18 mouse cellular contexts compared by ENCODE assay signal in the genomic region with DNA sequence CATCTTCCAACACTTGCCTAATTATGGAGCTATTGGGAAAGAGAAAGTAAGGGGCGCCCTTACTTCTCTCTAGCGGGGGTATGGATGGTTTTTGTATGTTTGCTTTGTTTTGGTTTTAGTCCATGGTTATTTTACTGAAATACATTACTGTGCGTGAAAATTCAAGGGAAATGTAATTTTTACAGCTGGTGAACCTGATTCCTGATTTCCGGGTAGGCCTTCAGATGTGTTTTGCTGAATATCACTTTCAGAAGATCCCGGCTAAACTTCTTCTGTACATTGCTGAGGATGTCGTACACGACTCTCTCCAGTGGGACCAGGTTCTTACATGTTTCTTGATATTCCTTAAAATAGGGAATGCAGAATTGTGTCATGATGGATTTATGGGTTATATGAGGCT. TPM values are rescaled to one million over a fixed set of nuclear protein-coding genes. Genes with fewer than 3 reads are reported as not detected.
"Had no signal": no experiment of that assay in that cellular context is flagged by ENCODE, and none has a peak within 500 bp of the region (broad histone marks: within the 10 kb centered on the region; RNA-seq: fewer than 3 reads in every experiment).

No protein-coding gene starts in this region.

RNA-seq across cellular contexts. Expression of gene A530032D15Rik, which starts 2.6 kb away (rescaled TPM):
- polyA plus RNA-seq: frontal cortex, adult 2 months; heart, adult 2 months; heart, embryonic 13.5 days; heart, embryonic 15.5 days; heart, postnatal 0 days; hindbrain, embryonic 13.5 days; hindbrain, embryonic 15.5 days; hindbrain, postnatal 0 days; intestine, embryonic 15.5 days; intestine, postnatal 0 days; kidney, embryonic 14.5 days; kidney, embryonic 16.5 days; limb, embryonic 10.5 days; limb, embryonic 12.5 days; limb, embryonic 14.5 days; liver, embryonic 11.5 days; liver, embryonic 13.5 days had no signal

RNA-seq across cellular contexts. Expression of gene Gm10553, which starts 12.3 kb away (rescaled TPM):
- polyA plus RNA-seq: frontal cortex, adult 2 months; heart, adult 2 months; heart, embryonic 13.5 days; heart, embryonic 15.5 days; heart, postnatal 0 days; hindbrain, embryonic 13.5 days; hindbrain, embryonic 15.5 days; hindbrain, postnatal 0 days; inflammation-experienced regulatory T-cells, adult 6 months; intestine, embryonic 15.5 days; intestine, postnatal 0 days; kidney, embryonic 14.5 days; kidney, embryonic 16.5 days; limb, embryonic 10.5 days; limb, embryonic 12.5 days; limb, embryonic 14.5 days; liver, embryonic 11.5 days; liver, embryonic 13.5 days had no signal
